Mouse (Mus musculus) ES-Bruce4 (cell line): Measurements from ENCODE around the gene Med26. TPM values are rescaled to one million over a fixed set of nuclear protein-coding genes. Genes with fewer than 3 reads are reported as not detected.

ENCODE experiments used
- H3K27ac ChIP-seq: 2 replicates; pipeline ENCODE4 v1.5.1; 2012; ENCODE audit warnings: low read length, inconsistent platforms; ENCODE audit not compliant: insufficient read depth
- H3K27me3 ChIP-seq: 2 replicates; pipeline ENCODE4 v1.6.1; 2012; ENCODE audit warnings: mild to moderate bottlenecking, low read length, inconsistent platforms; ENCODE audit not compliant: control insufficient read depth, poor library complexity, insufficient read depth, severe bottlenecking
- H3K36me3 ChIP-seq: 2 replicates; pipeline ENCODE4 v1.6.1; 2012; ENCODE audit warnings: inconsistent platforms, mild to moderate bottlenecking, low read length, moderate library complexity; ENCODE audit not compliant: control insufficient read depth, poor library complexity, insufficient read depth, severe bottlenecking
- H3K4me1 ChIP-seq: one replicate; pipeline ENCODE4 v1.8.1; 2011; ENCODE audit warnings: low read length; ENCODE audit not compliant: control insufficient read depth, insufficient read depth
- H3K4me3 ChIP-seq: 2 replicates; pipeline ENCODE4 v1.5.1; 2011; ENCODE audit warnings: low read depth, mild to moderate bottlenecking, low read length
- H3K9ac ChIP-seq: 2 replicates; pipeline ENCODE4 v1.6.1; 2012; ENCODE audit warnings: low read depth, mild to moderate bottlenecking, inconsistent platforms; ENCODE audit not compliant: poor library complexity, severe bottlenecking
- H3K9me3 ChIP-seq: replicated peaks from 2 replicates; pipeline ENCODE4 v1.6.1; 2012; ENCODE audit warnings: mild to moderate bottlenecking, low read length, inconsistent platforms; ENCODE audit not compliant: control insufficient read depth, poor library complexity, insufficient read depth, severe bottlenecking
- CTCF ChIP-seq: IDR thresholded peaks from one replicate; pipeline ENCODE4 v1.8.1; 2011; ENCODE audit warnings: low read depth, low read length
- EP300 ChIP-seq: IDR thresholded peaks from 2 replicates; pipeline ENCODE4 v1.6.1; 2011; ENCODE audit warnings: low read depth, low read length; ENCODE audit not compliant: insufficient read depth
- POLR2A ChIP-seq: IDR thresholded peaks from one replicate; pipeline ENCODE4 v1.8.1; 2011; ENCODE audit warnings: low read length; ENCODE audit not compliant: insufficient read depth
- polyA plus RNA-seq: library from polyadenylated mRNA; stranded (reverse); fragments of >200 nt; gene quantifications from 2 replicates; pipeline ENCODE4 v1.2.4, GENCODE M21; 2011; ENCODE audit warnings: low read depth; ENCODE audit not compliant: missing spikeins, insufficient read depth, insufficient read length

Gene Med26
- polyA plus RNA-seq, 1 experiment = 10.2 TPM

DNA sequence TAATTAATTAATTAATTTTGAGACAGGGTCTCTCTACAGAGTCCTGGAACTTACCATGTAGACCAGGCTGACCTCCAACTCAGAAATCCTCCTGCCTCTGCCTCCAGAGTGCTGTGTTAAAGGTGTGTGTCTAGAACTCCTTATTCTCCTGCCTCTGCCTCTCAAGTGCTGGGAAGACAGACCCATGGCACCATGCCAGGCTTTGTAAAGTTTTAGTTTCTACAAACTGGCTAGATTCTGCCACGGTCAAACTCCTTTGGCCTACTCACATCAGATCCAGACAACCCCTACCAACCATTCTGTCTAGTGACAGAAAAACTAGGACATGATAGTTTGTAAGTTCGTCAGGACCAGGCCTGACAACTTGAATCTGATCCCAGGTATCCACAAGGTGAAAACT, 57.1 kb downstream of the Med26 start:
- H3K9ac ChIP-seq = peak overlapping the region; percentile 87
- H3K27me3 ChIP-seq = no peaks in the 10 kb centered on the region
- H3K4me3 ChIP-seq = no peak overlapping the region
- peaks cover 2% of the 10 kb centered on the region for H3K4me1 ChIP-seq
- H3K36me3 ChIP-seq = peaks cover 30% of the 10 kb centered on the region
- no peaks in the 10 kb centered on the region for H3K9me3 ChIP-seq
- TF ChIP-seq CTCF (no peak), EP300 (no peak), POLR2A (no peak)
- H3K27ac ChIP-seq = no peak overlapping the region

DNA sequence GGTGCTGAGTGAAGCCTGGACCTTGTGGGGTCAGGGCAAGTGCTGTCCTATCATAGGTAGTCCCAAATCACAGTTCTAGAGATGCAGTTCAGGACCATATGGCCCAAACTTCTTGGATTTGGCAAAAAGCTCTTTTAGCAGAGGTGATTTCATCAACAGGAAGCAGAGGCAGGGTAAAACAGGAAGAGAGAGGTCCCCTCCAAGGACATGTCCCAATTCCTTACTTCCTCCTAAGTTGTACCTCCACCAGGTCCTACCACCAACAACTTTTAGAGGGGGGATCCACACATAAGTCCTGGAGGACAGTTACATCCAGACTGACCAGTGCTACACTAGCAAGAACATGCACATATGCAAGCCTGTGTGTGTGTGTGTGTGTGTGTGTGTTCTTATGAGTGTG, 61.1 kb downstream of the Med26 start:
- H3K27me3 ChIP-seq = no peaks in the 10 kb centered on the region
- peaks cover 34% of the 10 kb centered on the region for H3K36me3 ChIP-seq
- TF ChIP-seq POLR2A = no peak
- TF ChIP-seq EP300 = no peak
- TF ChIP-seq CTCF = no peak
- no peaks in the 10 kb centered on the region for H3K4me1 ChIP-seq
- H3K27ac ChIP-seq = no peak overlapping the region
- H3K4me3 ChIP-seq = no peak overlapping the region
- H3K9ac ChIP-seq = no peak overlapping the region
- no peaks in the 10 kb centered on the region for H3K9me3 ChIP-seq

DNA sequence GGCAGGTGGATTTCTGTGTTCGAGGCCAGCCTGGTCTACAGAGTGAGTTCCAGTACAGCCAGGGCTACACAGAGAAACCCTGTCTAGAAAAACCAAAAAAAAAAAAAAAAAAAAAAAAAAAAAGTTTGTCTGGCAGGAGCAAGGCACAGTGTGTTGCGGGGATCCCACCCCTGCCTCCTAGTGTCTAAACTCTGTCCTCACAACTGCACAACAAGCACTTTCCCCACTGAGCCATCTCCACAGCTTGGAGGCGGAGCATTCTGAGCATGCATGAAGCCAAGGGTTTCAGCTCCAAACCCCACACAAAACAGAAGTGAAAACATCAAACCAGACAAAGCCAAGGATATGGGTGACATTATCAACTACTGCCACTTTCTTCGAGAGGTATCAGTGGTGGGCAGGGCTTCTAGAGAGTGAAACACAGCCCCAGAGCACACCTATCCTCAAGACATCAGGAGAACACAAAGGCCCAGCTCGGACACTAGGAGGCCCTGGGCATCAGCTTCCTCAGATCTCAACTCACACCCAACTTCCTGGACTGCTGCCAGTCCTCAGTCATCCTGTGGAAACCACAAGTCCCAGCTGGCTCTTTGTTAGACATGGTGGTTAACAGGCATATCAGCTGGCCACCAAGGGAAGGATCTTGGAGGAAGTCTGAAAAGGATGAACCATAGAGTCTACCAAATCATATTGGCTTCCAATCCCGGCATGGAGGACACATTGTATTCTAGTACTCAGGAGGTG, 62.4 kb downstream of the Med26 start:
- no peak overlapping the region for H3K27ac ChIP-seq
- peaks cover 34% of the 10 kb centered on the region for H3K36me3 ChIP-seq
- H3K4me1 ChIP-seq = no peaks in the 10 kb centered on the region
- no peak overlapping the region for H3K9ac ChIP-seq
- no peak for TF ChIP-seq EP300
- TF ChIP-seq CTCF = peak; percentile 6
- TF ChIP-seq POLR2A = no peak
- H3K27me3 ChIP-seq = no peaks in the 10 kb centered on the region
- H3K9me3 ChIP-seq = no peaks in the 10 kb centered on the region
- no peak overlapping the region for H3K4me3 ChIP-seq

DNA sequence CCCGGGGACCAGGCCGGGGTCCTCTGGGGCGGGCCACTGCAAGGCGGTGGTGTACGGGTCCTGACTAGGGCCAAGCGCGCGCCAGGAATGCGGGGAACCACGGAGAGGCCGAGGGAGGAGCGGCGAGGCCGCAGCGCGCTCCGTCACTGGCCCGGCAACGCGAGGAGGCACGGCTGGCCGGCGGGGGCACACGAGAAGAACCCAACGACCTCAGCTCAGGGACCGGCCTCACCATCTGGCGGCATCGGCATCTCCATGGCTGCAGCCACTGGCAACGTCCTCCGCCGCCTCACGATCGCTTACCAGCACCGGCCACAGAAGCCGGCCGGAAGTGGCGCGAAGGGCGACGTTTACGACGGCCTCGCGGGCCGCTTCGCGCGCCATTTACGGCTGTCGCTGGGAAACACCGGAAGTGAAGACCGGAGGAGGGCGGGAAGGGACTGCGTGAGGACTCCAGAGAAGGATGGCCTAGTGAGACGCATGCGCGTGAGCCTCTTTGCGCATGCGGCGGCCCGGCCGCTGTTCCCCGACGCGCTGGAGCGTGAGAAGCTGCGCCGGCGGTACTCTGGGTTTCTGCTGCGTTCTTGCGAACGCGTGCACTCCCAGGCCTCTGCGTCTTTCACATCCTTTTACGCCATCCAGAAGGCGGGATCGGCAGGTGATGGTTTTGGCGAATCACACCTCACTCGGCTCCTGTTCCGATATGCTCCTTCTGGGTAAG, 73.1 kb downstream of the Med26 start, which contains the start of gene Cherp:
Gene Cherp (minus strand): TSS at position 401 of the 721 bp plus-strand sequence.
- Histone ChIP-seq H3K27me3 (no peaks in the 10 kb centered on the region), H3K36me3 (peaks cover 39% of the 10 kb centered on the region), H3K4me3 (peak within 1 kb of the TSS; percentile 80), H3K9me3 (peaks cover 5% of the 10 kb centered on the region; the same call in 1 of the 2 replicates), H3K27ac (peak within 1 kb of the TSS; percentile 72), H3K4me1 (no peaks in the 10 kb centered on the region), H3K9ac (peak within 1 kb of the TSS; percentile 84)
- TF ChIP-seq CTCF = no peak
- TF ChIP-seq POLR2A = peak; percentile 74
- TF ChIP-seq EP300 = 0 out of 2 replicates have a peak, but pooled peaks have one; percentile 34

DNA sequence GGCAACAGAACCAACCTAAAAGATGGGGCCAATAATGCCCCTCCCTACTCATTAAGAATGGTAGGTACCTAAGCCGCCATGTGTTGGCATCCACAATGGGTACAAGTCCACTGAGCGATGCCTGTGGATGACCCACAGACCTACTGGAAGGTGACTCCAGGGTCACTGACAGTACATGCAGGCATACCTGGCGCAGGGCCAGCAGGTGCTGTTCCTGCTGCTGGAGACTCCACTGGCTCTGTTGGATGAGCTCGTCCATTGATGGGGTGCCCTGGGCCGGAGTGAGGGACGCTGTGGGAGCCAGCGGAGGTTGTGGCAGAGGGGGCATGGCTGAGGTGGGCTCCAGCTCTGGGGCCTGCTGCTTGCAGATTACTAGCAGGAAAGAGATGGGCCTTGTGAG, 77.4 kb downstream of the Med26 start:
- H3K4me1 ChIP-seq = no peaks in the 10 kb centered on the region
- no peaks in the 10 kb centered on the region for H3K27me3 ChIP-seq
- H3K9ac ChIP-seq = no peak overlapping the region
- H3K27ac ChIP-seq = no peak overlapping the region
- no peaks in the 10 kb centered on the region for H3K9me3 ChIP-seq
- no peak overlapping the region for H3K4me3 ChIP-seq
- H3K36me3 ChIP-seq = peaks cover 74% of the 10 kb centered on the region
- TF ChIP-seq EP300 (no peak), POLR2A (no peak), CTCF (no peak)

DNA sequence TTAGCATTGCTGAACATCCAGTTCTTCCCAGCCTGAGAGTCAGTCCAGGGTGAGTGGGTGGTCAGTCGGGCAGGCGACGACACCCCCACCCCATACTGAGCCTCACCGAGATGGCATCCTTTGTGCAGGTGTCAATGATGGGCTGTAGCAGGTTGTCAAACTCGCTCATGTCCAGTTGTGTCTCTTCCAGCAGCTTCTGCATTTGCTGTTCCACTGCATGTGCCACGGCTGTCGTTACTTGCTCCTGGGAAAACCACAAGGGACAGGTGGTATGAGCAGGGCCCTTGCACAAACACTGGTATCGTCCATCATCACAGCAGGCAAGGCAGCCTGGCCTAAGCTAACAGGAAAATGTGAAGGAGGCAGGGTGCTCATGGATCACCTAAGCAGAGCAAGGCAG, 78.1 kb downstream of the Med26 start:
- Histone ChIP-seq H3K9ac (no peak overlapping the region), H3K36me3 (peaks cover 81% of the 10 kb centered on the region), H3K9me3 (no peaks in the 10 kb centered on the region), H3K4me1 (no peaks in the 10 kb centered on the region), H3K4me3 (no peak overlapping the region), H3K27ac (no peak overlapping the region), H3K27me3 (no peaks in the 10 kb centered on the region)
- no peak for TF ChIP-seq EP300
- no peak for TF ChIP-seq POLR2A
- TF ChIP-seq CTCF = no peak
